Mouse (Mus musculus): ENCODE measurements at regions not wholly inside any gene's neighbourhood (a gene's known extent, or its start where the extent isn't known, plus 50 kb on each side); places are given as distances from the start of the nearest gene placed in this dataset.

GRCm38 (mm10) chr6:51283916-51284706 lies 148.4 kb upstream of the Nfe2l3 start:
- no peak for DNase-seq

DNA sequence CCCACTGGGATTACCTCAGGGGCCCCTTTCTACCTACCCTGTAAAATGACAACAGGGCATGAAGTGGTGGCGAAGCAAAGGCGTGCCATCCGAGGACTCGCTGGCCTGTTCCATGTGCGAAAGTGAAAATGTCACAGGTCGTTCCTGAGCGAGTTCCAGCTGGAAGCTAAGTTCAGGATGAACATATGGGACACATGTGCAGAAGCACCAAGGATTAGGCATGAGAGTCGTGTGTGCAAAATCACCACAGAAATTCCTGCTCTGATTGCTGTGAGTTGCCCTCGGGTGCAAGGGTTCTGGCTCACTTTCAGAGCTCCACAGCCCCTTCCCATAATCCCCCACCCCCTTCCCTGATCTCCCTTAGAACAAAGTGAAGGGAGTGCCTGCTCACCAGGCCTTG lies 147.6 kb upstream of the Nfe2l3 start:
- DNase-seq = no peak

DNA sequence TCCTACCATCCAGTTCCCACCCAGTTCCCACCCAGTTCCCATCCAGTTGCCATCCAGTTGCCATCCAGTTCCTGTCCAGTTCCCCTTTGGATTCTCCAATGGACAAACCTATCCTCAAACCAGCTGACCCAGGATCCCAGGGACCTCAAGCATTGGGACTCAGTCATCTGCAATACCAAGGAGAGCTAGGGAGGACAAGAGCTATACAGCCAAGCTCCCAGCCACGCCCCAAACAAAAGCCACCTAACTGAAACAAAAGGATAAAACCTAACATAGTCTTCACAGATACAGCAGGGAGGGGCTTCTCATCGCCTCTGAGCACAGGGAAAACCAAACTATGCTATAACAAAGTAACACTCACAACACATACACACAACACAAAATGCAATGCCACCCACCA lies 145.6 kb upstream of the Nfe2l3 start:
- no peak for DNase-seq

- DNase-seq = no peak
Measured at GRCm38 (mm10) chr6:51287383-51287782, 145.1 kb upstream of the Nfe2l3 start.

DNA sequence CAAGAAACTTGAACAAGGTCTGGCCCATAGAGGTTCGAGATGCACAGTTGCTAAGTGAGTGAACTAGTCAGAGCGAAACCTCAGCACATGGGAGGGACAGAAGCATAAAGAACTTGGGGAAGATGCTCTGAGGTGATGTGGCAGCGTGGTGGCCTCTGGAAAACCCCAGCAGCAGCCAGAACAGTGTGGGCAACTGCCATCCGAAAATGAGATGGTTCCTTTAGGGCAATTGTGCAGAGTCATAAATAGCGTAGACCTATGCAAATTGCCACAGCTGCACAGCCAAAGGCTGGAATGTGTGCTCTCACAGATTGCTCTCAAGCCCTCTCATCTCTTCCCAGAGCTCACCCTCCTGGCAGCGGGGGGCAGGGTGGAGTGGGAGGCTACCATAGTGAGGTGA lies 144.7 kb upstream of the Nfe2l3 start:
- no peak for DNase-seq

GRCm38 (mm10) chr6:51288306-51289066 lies 144.0 kb upstream of the Nfe2l3 start:
- no peak for DNase-seq

GRCm38 (mm10) chr6:51289067-51289725 lies 143.3 kb upstream of the Nfe2l3 start:
- no peak for DNase-seq

GRCm38 (mm10) chr6:51300694-51301417 lies 131.6 kb upstream of the Nfe2l3 start:
- DNase-seq = peak; percentile 42 to 48

DNA sequence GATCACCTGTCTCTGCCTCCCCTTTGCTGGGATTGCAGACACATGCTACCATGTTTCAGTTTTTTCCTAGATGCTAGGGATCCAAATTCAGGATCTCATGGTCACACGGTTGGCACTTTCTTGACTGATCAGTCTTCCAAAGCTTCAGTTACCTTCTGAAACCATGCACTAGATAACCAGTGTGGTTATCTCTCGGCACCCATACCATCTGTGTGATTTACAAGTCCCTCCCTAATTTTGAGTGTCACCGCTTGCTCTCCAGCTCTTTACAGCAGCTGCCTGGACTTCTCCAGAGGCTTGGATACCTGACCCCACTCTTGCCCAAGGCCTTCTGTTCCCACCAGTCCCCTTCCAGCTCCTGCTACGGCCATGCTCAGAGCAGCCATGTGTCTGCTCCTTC lies 130.6 kb upstream of the Nfe2l3 start:
- DNase-seq = no peak

DNA sequence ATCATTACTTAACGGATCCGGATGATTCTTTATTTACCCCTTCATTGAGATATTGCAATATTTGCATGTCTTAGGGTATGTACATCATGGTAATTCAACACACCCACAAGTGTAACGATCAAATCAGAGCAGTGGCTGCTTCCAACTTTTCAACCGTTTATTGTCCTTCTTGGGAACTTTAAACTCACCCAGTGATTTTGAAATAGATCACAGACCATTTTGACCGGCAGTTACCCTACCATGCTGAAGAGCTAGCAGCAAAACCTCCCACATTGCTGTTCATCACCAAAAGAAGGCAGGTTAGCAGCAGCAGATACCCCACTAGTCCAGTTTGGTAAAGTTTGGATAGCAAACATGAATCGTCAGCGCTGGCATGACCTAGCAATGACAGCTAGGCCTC lies 130.2 kb upstream of the Nfe2l3 start:
- no peak for DNase-seq

- no peak for DNase-seq
Measured at GRCm38 (mm10) chr6:51318341-51318740, 114.1 kb upstream of the Nfe2l3 start.

DNA sequence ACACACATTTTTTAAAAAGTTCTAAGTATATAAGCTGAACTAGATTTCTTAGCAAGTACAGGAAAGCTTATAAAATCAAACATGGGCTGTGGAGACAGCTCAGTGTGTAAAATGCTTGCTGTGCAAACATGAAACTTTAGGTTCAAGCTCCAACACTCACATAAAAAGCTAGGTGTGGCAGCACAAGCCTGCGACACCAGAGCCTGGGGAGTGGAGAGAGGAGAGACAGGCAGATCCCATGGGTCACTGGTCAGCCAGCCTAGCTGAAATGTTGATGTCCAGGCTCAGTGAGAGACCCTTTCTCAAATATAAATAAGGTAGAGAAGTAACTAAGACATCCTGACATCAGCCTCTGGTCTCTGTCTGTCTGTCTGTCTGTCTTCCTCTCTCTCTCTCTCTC lies 112.5 kb upstream of the Nfe2l3 start:
- DNase-seq = no peak

DNA sequence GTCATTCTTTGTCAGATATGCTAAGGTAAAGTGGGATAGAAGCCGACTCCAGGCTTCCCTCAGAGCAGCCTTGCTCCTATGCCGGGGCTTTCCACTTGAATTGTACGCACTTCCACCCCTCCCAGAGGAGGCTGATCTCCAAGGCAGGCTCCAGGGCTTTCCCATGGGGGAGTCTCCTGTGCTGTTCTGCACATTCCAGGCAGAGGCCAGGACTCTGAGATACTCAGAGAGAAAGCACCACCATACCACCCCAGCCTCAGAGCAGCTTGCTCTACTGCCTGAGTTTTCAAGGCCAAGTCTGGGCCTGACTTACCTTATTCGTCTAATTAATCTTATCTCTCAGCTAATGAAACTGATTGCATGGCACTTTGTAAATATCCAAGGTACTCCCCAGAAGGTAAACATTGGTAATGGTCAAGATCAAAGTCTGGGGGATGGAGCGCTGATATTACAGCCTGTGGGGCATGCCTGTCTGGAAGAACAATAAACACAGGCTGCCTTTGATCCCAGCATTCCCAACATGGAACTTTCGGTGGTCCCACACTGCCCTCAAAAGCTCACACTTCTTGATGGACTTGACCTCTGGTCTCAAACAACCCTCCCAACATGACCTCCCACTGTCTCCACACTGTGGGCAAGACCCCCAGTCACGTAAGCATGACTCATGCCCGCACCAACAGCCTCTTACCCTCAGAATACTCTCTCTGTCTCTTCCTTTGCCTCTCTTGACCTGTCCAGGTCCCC lies 111.6 kb upstream of the Nfe2l3 start:
- no peak for DNase-seq

- no peak for DNase-seq
Measured at GRCm38 (mm10) chr6:51326103-51326829, 106.2 kb upstream of the Nfe2l3 start.

GRCm38 (mm10) chr6:51329070-51329995 lies 103.1 kb upstream of the Nfe2l3 start:
- no peak for DNase-seq

GRCm38 (mm10) chr6:51330069-51330706 lies 102.3 kb upstream of the Nfe2l3 start:
- no peak for DNase-seq

DNA sequence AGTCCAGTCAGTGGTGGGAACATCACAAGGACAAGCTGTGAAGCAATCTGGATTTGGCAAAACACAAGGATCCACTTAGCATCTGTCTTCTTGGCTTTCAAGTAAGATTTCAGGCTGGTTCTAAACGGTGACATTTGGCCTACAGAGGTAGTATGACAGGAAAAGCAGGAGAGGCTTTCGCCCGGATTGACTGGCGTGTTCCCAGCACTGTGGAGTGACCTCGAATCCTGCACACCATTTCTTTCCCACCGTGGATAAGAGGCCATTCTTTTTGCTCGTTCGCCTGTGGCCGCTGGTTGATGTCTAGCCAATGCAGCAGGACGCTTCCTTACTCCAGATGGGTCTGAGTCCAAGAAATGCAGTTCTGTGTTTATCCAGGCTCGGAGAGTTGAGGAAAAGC lies 99.6 kb upstream of the Nfe2l3 start:
- DNase-seq = peak in 1 of 2 experiments; percentile 28

GRCm38 (mm10) chr6:51333722-51334360 lies 98.6 kb upstream of the Nfe2l3 start:
- DNase-seq = no peak

GRCm38 (mm10) chr6:51335314-51335713 lies 97.2 kb upstream of the Nfe2l3 start:
- peak in 1 of 2 experiments; percentile 24 for DNase-seq

All from adrenal gland, postnatal 36 days (tissue).